Mouse (Mus musculus): Measurements from ENCODE around the gene Rassf6.

Gene Rassf6

GRCm38 (mm10) chr5:90640286-90641217, at the start of gene Rassf6:
Rassf6 (minus strand) TSS chr5:90640657.
- no peak for TF ChIP-seq GATA4 (IDR thresholded peaks at IDR 0.05; ENCODE audit: insufficient replicate concordance, low read length)

- TF ChIP-seq GATA4 (IDR thresholded peaks at IDR 0.05; ENCODE audit: insufficient replicate concordance, low read length), result peak; percentile 34; the same call in 1 of the 2 replicates
Measured at GRCm38 (mm10) chr5:90689426-90690128, 49.1 kb upstream of the Rassf6 start.

GRCm38 (mm10) chr5:90687913-90688312, 47.5 kb upstream of the Rassf6 start:
- no peak for TF ChIP-seq GATA4 (IDR thresholded peaks at IDR 0.05; ENCODE audit: insufficient replicate concordance, low read length)

- no peak for TF ChIP-seq GATA4 (IDR thresholded peaks at IDR 0.05; ENCODE audit: insufficient replicate concordance, low read length)
Measured at GRCm38 (mm10) chr5:90684994-90685393, 44.5 kb upstream of the Rassf6 start.

- no peak for TF ChIP-seq GATA4 (IDR thresholded peaks at IDR 0.05; ENCODE audit: insufficient replicate concordance, low read length)
Measured at GRCm38 (mm10) chr5:90681842-90682241, 41.4 kb upstream of the Rassf6 start.

- TF ChIP-seq GATA4 (IDR thresholded peaks at IDR 0.05; ENCODE audit: insufficient replicate concordance, low read length), result no peak
Measured at GRCm38 (mm10) chr5:90677560-90677959, 37.1 kb upstream of the Rassf6 start.

- no peak for TF ChIP-seq GATA4 (IDR thresholded peaks at IDR 0.05; ENCODE audit: insufficient replicate concordance, low read length)
Measured at GRCm38 (mm10) chr5:90661852-90662251, 21.4 kb upstream of the Rassf6 start.

- no peak for TF ChIP-seq GATA4 (IDR thresholded peaks at IDR 0.05; ENCODE audit: insufficient replicate concordance, low read length)
Measured at GRCm38 (mm10) chr5:90661436-90661835, 21.0 kb upstream of the Rassf6 start.

GRCm38 (mm10) chr5:90660411-90660810, 20.0 kb upstream of the Rassf6 start:
- no peak for TF ChIP-seq GATA4 (IDR thresholded peaks at IDR 0.05; ENCODE audit: insufficient replicate concordance, low read length)

- no peak for TF ChIP-seq GATA4 (IDR thresholded peaks at IDR 0.05; ENCODE audit: insufficient replicate concordance, low read length)
Measured at GRCm38 (mm10) chr5:90656681-90657080, 16.2 kb upstream of the Rassf6 start.

- no peak for TF ChIP-seq GATA4 (IDR thresholded peaks at IDR 0.05; ENCODE audit: insufficient replicate concordance, low read length)
Measured at GRCm38 (mm10) chr5:90655891-90656290, 15.4 kb upstream of the Rassf6 start.

GRCm38 (mm10) chr5:90654798-90655197, 14.3 kb upstream of the Rassf6 start:
- no peak for TF ChIP-seq GATA4 (IDR thresholded peaks at IDR 0.05; ENCODE audit: insufficient replicate concordance, low read length)

GRCm38 (mm10) chr5:90652724-90653123, 12.3 kb upstream of the Rassf6 start:
- TF ChIP-seq GATA4 (IDR thresholded peaks at IDR 0.05; ENCODE audit: insufficient replicate concordance, low read length), result no peak

- no peak for TF ChIP-seq GATA4 (IDR thresholded peaks at IDR 0.05; ENCODE audit: insufficient replicate concordance, low read length)
Measured at GRCm38 (mm10) chr5:90650466-90651150, 10.2 kb upstream of the Rassf6 start.

GRCm38 (mm10) chr5:90647473-90647872, 7.0 kb upstream of the Rassf6 start:
- no peak for TF ChIP-seq GATA4 (IDR thresholded peaks at IDR 0.05; ENCODE audit: insufficient replicate concordance, low read length)
